Mouse (Mus musculus) neutrophil, adult 59 days (primary cell): ENCODE measurements around the gene Bud13. TPM values are rescaled to one million over a fixed set of nuclear protein-coding genes. Genes with fewer than 3 reads are reported as not detected.

Experiments used
- total RNA-seq, 2 experiments: library from RNA; stranded (reverse); gene quantifications; 1 replicate in 1 of 2; 2 replicates in 1 of 2; pipeline ENCODE4 v1.2.4; 2023

The Bud13 gene
- 10 to 100 TPM; 14.6 to 15.2 TPM for total RNA-seq

DNA sequence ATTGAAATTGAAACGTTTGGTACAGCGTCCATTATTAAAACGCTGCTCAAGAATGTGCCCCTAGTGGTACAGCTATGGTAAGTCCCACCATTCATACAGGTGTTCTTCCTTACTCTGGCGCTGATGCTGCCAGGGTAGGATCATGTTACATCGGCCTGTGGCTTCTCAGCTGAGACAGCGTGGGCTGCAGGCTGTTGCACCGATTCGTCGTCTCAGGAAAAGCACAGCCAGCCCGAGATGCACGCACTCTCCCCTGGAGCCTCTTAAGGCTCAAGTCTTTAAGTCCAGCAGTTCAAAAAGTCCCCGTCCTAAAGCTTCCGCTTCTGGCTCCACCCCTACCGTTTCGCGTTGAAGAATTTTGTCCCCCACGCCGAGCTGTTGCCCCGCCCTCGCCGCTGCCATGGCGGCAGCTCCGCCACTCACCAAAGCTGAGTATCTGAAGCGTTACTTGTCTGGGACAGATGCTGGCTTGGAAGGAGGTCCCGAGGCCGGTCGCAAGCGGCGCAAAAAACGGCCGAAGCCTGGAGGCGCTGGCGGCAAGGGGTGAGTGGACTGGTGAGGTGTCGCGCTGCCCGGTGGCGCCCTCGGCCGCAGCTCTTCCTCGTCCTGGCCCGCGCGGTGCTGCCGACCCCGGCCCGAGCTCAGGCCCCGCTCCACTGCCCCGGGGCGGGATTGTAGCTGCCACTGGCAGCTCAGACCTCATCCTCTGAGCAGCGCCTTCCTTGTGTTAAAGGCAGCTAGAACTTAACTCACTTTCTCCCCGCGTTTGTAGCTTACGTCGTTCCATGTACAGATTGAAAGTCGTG lies at the start of gene Bud13:
TSS of gene Bud13 (plus strand) at position 378 of the 806 bp plus-strand sequence.

DNA sequence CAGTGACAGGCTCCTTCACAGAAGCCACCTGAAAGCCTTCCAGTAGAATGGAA lies 47.4 kb upstream of the Bud13 start, which contains the start of gene Apoc3:
TSS of gene Apoc3 (minus strand) at position 41 of the 53 bp plus-strand sequence.

DNA sequence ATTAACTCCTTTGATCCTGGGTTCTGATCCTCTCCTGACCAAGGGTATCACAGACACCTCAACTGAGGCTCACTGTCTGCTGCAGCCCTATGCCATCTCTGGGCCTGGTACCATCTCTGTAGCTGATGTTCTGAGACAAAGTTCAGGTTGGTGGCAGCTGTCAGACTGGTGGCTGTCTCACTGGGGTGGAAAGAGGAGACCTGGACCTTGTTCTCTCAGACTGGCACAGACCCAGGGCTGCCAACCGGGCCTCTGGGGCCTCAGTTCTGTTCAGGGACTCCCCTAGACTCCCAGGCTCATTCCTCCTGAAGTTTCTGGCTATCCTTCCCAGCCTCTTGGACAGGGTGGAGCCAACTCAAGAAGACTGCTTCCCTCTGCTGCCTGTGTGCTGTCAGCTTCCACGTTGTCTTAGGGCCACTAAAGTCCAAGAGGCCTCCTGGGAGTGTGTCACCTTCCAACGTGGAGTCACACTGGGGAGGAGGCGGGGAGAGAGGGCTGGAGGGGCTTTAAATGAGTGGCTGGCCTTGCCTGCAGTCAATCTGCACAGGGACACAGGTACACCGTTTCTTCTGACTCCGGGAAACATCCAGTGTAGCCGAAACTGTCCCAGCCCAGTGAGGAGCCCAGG lies 42.2 kb upstream of the Bud13 start, which contains the start of gene Apoa4:
TSS of gene Apoa4 (plus strand) at position 171 of the 628 bp plus-strand sequence.

DNA sequence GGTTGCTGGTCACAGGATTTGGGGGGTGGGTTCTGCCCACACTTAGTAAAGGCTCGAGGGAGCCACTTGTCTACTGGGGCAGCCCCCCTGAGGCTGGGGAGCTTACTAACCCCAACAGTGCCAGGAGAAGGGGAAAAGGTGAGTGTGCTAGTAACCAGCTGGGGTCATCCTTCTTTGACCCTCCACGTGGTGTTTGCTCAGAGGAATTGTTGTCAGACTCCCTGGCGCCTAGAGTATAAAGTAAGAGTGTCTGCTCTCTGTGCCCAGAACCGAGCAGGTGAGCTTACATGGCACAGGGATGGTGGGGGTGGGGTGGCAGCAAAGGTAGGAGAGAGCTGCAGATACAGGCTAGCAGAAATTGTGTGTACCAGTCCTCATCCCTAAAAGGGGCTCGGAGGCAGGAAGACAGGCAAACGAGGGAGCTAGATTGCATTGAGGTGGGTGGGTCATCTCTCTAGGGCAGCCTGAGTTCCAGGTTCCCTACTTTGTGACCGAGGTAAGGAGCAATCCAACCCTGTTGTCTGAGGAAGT lies 14.4 kb upstream of the Bud13 start, which contains the start of gene Apoa5:
TSS of gene Apoa5 (plus strand) at position 291 of the 531 bp plus-strand sequence.

DNA sequence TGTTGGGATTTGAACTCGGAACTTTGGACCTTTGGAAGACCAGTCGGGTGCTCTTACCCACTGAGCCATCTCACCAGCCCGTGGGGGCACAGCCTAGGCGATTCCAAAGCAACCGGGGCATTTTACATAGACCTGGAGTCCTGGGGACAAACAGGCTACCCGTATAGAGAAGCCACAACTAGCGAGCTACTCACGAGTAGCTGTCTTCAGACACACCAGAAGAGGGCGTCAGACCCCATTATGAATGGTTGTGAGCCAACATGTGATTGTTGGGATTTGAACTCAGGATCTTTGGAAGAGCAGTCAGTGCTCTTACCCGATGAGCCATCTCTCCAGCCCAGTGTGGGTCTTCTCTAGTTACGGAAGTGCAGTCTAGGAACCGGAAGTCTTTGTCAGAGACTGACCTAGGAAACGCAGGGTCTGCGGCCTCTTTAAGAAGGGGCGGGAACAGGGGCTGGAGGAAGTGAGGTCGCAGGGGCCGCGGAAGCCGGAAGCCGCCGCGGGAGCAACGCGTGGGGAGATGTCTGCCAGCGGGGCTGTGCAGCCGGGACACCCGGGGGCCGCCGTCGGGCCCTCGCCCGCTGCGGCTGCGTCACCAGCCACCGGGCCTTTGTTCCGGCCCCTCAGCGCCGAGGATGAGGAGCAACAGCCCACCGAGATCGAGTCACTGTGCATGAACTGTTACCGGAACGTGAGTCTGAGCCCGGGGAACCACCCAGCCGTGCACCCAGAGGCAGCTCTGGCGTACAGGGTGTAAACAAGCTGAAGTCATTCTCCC lies 9.9 kb upstream of the Bud13 start, which contains the start of gene Zpr1:
TSS of gene Zpr1 (plus strand) at position 388 of the 778 bp plus-strand sequence.

DNA sequence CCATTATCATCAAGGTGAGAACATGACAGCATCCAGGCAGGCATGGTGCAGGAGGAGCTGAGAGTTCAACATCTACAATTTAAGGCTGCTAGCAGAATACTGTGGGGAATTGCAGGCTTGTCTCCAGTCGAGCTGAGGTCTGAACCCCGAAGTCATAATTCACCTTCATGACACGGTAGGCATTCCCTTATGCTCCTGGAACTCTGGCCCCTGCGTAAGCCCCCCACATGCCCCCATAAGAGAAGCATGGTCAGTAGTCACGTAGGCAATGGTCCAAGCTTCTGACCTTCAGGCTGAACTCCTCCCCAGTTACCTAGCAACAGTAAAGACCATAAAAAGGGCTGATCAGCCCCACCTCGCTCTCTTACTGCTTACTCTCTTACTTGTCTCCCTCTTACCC lies 37.1 kb downstream of the Bud13 start, which contains the start of gene 4931429L15Rik:
TSS of gene 4931429L15Rik (minus strand) at position 101 of the 400 bp plus-strand sequence.

Other genes starting within 250 kb of the Bud13 start
- not detected for gene Apoa1, start 54.4 kb upstream of the Bud13 start, total RNA-seq
- gene Apoc3, start 47.4 kb upstream of the Bud13 start, total RNA-seq = not detected
- not detected for gene Apoa4, start 42.3 kb upstream of the Bud13 start, total RNA-seq
- gene Apoa5, start 14.4 kb upstream of the Bud13 start, total RNA-seq = not detected
- 10 to 100 TPM; 29.0 to 33.1 TPM for gene Zpr1, start 9.9 kb upstream of the Bud13 start, total RNA-seq
- not detected for gene 4931429L15Rik, start 37.0 kb downstream of the Bud13 start, total RNA-seq